Comparison of ENCODE assay signal across 24 mouse cellular contexts in the genomic region with DNA sequence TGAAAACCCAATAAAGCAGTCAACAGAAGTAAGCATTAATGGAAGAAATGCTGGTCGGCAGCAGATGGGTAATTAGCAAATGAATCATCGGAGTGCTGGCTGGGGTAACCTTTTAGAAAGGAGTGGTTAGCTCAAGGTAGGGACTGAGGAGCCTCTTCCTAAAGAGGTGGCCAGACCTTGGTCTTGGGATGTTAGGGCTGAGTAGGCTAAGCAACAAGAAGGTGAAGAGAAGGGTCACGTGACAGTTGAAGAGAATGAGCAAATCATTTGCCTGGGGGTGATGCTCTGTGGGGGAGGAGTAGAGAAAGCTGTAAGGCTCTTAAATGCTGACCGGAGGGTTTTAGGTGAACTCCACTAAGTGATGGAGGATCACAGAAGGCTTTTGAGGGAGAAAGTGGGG.
DNase-seq lines count a peak whose midpoint lies in the region; ATAC-seq and TF ChIP-seq lines count a peak whose summit lies in the region.
"Had no signal": no experiment of that assay in that cellular context is flagged by ENCODE, and none has a peak within 500 bp of the region (broad histone marks: within the 10 kb centered on the region; RNA-seq: fewer than 3 reads in every experiment).

No protein-coding gene starts in this region.

- no peak overlapping the region for H3K4me3 ChIP-seq in ES-Bruce4 (ENCODE audit: low read depth, low read length)
- H3K4me3 ChIP-seq in intestine, embryonic 15.5 days (replicated peaks): no peak overlapping the region
- H3K4me3 ChIP-seq: embryonic facial prominence, embryonic 12.5 days; embryonic facial prominence, embryonic 15.5 days; gastrocnemius, adult 2 months; hindbrain, embryonic 12.5 days; hindbrain, embryonic 15.5 days had no signal

- no peak for TF ChIP-seq CTCF in ES-Bruce4 (IDR thresholded peaks at IDR 0.05; ENCODE audit: low read depth, low read length)

- peaks cover 7% of the 10 kb centered on the region for H3K4me1 ChIP-seq in ES-Bruce4 (ENCODE audit: control insufficient read depth, insufficient read depth, low read length)
- peaks cover 21% of the 10 kb centered on the region for H3K4me1 ChIP-seq in intestine, embryonic 15.5 days (replicated peaks)

- H3K27me3 ChIP-seq in ES-Bruce4 (ENCODE audit: control insufficient read depth, insufficient read depth, low read length, poor library complexity, severe bottlenecking): no peaks in the 10 kb centered on the region
- H3K27me3 ChIP-seq in intestine, embryonic 15.5 days (replicated peaks): no peaks in the 10 kb centered on the region
- H3K27me3 ChIP-seq: embryonic facial prominence, embryonic 12.5 days; embryonic facial prominence, embryonic 15.5 days; hindbrain, embryonic 12.5 days; hindbrain, embryonic 15.5 days; Patski had no signal

- H3K9ac ChIP-seq in ES-Bruce4 (ENCODE audit: low read depth, poor library complexity, severe bottlenecking): no peak overlapping the region
- H3K9ac ChIP-seq in intestine, embryonic 15.5 days: no peak overlapping the region
- H3K9ac ChIP-seq: embryonic facial prominence, embryonic 12.5 days; embryonic facial prominence, embryonic 15.5 days; forebrain, postnatal 0 days; hindbrain, embryonic 12.5 days; hindbrain, embryonic 15.5 days had no signal

- DNase-seq in ES-CJ7 (ENCODE audit: low read depth, low spot score) (peak; percentile 79), R1 (ENCODE audit: low read depth, low spot score) (peak; percentile 69)
- DNase-seq in Muller cell, postnatal 12 days (ENCODE audit: inconsistent ontology term): no peak
- no peak for DNase-seq in lung, postnatal 14 days
- DNase-seq: adrenal gland, adult 8-10 months; adrenal gland, postnatal 25 days; cerebellum, adult 11-12 months; cerebellum, adult 8-10 months; cerebellum, postnatal 14 days; forebrain, postnatal 0 days; gastrocnemius, adult 2 months; gastrocnemius, postnatal 14 days; heart, adult 11 months had no signal

- H3K36me3 ChIP-seq in ES-Bruce4 (ENCODE audit: control insufficient read depth, insufficient read depth, low read length, poor library complexity, severe bottlenecking): no peaks in the 10 kb centered on the region
- no peaks in the 10 kb centered on the region for H3K36me3 ChIP-seq in intestine, embryonic 15.5 days
- H3K36me3 ChIP-seq: embryonic facial prominence, embryonic 12.5 days; embryonic facial prominence, embryonic 15.5 days; hindbrain, embryonic 12.5 days; hindbrain, embryonic 15.5 days had no signal

- no peak for ATAC-seq in intestine, embryonic 15.5 days
- ATAC-seq: activated CD4-positive, CD25-positive, alpha-beta regulatory T cell, adult 4 months; CD4-positive, CD25-positive, alpha-beta regulatory T cell, adult 4 months; forebrain, embryonic 14.5 days; forebrain, postnatal 0 days; Patski had no signal

- peak; percentile 56; the same call in 1 of the 2 replicates for TF ChIP-seq EP300 in ES-Bruce4 (IDR thresholded peaks at IDR 0.05; ENCODE audit: insufficient read depth, low read depth, low read length)

- 79% methylated on average over 4 of the region's 4 CpGs for WGBS in intestine, embryonic 15.5 days

- TF ChIP-seq POLR2A in ES-Bruce4 (IDR thresholded peaks at IDR 0.05; ENCODE audit: insufficient read depth, low read length): no peak

- H3K9me3 ChIP-seq in ES-Bruce4 (replicated peaks; ENCODE audit: control insufficient read depth, insufficient read depth, low read length, poor library complexity, severe bottlenecking): 0 out of 2 replicates have a peak, but pooled peaks cover 2% of the 10 kb centered on the region
- H3K9me3 ChIP-seq in intestine, embryonic 15.5 days: no peaks in the 10 kb centered on the region
- H3K9me3 ChIP-seq: embryonic facial prominence, embryonic 12.5 days; embryonic facial prominence, embryonic 15.5 days; hindbrain, embryonic 12.5 days; hindbrain, embryonic 15.5 days had no signal

- H3K27ac ChIP-seq in ES-Bruce4 (ENCODE audit: insufficient read depth, low read length): peak overlapping the region; percentile 91
- no peak overlapping the region for H3K27ac ChIP-seq in intestine, embryonic 15.5 days
- H3K27ac ChIP-seq: embryonic facial prominence, embryonic 12.5 days; embryonic facial prominence, embryonic 15.5 days; gastrocnemius, adult 2 months; hindbrain, embryonic 12.5 days; hindbrain, embryonic 15.5 days had no signal

- H3K4me2 ChIP-seq in intestine, embryonic 15.5 days (replicated peaks): no peak overlapping the region
- H3K4me2 ChIP-seq: embryonic facial prominence, embryonic 12.5 days; embryonic facial prominence, embryonic 15.5 days; heart, embryonic 11.5 days; hindbrain, embryonic 12.5 days; hindbrain, embryonic 15.5 days had no signal

Comparison
In these comparisons a context has a peak if more than half of its experiments do, and no peak if none do; other contexts are left out.
1. DNase-seq: peak in ES-CJ7 (single experiment) and R1 (single experiment); none in Muller cell, postnatal 12 days (single experiment) and lung, postnatal 14 days (single experiment).